ENCODE assay signal across 8 mouse cellular contexts in genomic region chr2:32852156-32852555, GRCm38 (mm10). TPM values are rescaled to one million over a fixed set of nuclear protein-coding genes. Genes with fewer than 3 reads are reported as not detected.
A peak's percentile ranks its signal among the peaks of the same experiment; 100 is the strongest.
DNase-seq lines count a peak whose midpoint lies in the region; ATAC-seq and TF ChIP-seq lines count a peak whose summit lies in the region.

No protein-coding gene starts in this region.

- DNase-seq in ovary, postnatal 14 days (ENCODE audit: low spot score), result peak; percentile 37
- DNase-seq in ovary, adult 18-20 months (ENCODE audit: low spot score), result no peak
- peak; percentile 62 for DNase-seq in hindbrain, embryonic 11.5 days (ENCODE audit: low spot score)
- peak; percentile 68 for DNase-seq in layer of hippocampus, adult 9-11 months
- no peak for DNase-seq in spleen, postnatal 14 days (ENCODE audit: low spot score in 2 of 2)

- no peak; the same call in none of the 2 replicates for TF ChIP-seq CTCF in cortical plate, adult 2 months (IDR thresholded peaks at IDR 0.05; ENCODE audit: extremely low read depth, insufficient read depth, low read length)
- TF ChIP-seq CTCF in small intestine, adult 2 months (IDR thresholded peaks at IDR 0.05; ENCODE audit: extremely low read depth, insufficient read length, insufficient replicate concordance, low read depth, low read length), result peak; percentile 37; the same call in 1 of the 2 replicates

- H3K4me2 ChIP-seq in hindbrain, embryonic 11.5 days (replicated peaks; ENCODE audit: low read depth, low read length), result no peak overlapping the region; the same call in 1 of the 2 replicates

- H3K9me3 ChIP-seq in hindbrain, embryonic 11.5 days (ENCODE audit: control insufficient read depth, low read length), result no peaks in the 10 kb centered on the region

- no peak overlapping the region for H3K9ac ChIP-seq in hindbrain, embryonic 11.5 days (ENCODE audit: low read depth, low read length)

- no peaks in the 10 kb centered on the region for H3K36me3 ChIP-seq in hindbrain, embryonic 11.5 days (ENCODE audit: control insufficient read depth, insufficient read depth, low read length)
- H3K36me3 ChIP-seq in small intestine, adult 2 months (ENCODE audit: control insufficient read depth, insufficient read depth, low read length), result no peaks in the 10 kb centered on the region

- H3K27ac ChIP-seq in cortical plate, adult 2 months (ENCODE audit: insufficient read depth, low read length), result no peak overlapping the region
- no peak overlapping the region for H3K27ac ChIP-seq in hindbrain, embryonic 11.5 days (ENCODE audit: low read depth, low read length)
- no peak overlapping the region for H3K27ac ChIP-seq in small intestine, adult 2 months (ENCODE audit: insufficient read depth, low read depth, low read length)

- 0 out of 2 replicates have a peak overlapping the region, but pooled peaks have one; percentile 0 for H3K4me3 ChIP-seq in cortical plate, adult 2 months (ENCODE audit: insufficient read depth, low read length)
- no peak overlapping the region for H3K4me3 ChIP-seq in hindbrain, embryonic 11.5 days (ENCODE audit: low read depth, low read length)
- no peak overlapping the region for H3K4me3 ChIP-seq in small intestine, adult 2 months (ENCODE audit: low read depth, low read length)

- H3K27me3 ChIP-seq in hindbrain, embryonic 11.5 days (ENCODE audit: control insufficient read depth, insufficient read depth, low read length), result peaks cover 8% of the 10 kb centered on the region
- no peaks in the 10 kb centered on the region for H3K27me3 ChIP-seq in small intestine, adult 2 months (ENCODE audit: control insufficient read depth, insufficient read depth, low read length)

- no peaks in the 10 kb centered on the region for H3K4me1 ChIP-seq in cortical plate, adult 2 months (ENCODE audit: control insufficient read depth, insufficient read depth, low read length)
- 0 out of 2 replicates have a peak, but pooled peaks cover 4% of the 10 kb centered on the region for H3K4me1 ChIP-seq in hindbrain, embryonic 11.5 days (replicated peaks; ENCODE audit: control insufficient read depth, insufficient read depth, low read length)
- H3K4me1 ChIP-seq in small intestine, adult 2 months (ENCODE audit: control insufficient read depth, insufficient read depth, insufficient read length, low read length), result no peaks in the 10 kb centered on the region

- no peak for ATAC-seq in hindbrain, embryonic 11.5 days (ENCODE audit: low FRiP score)
- peak; percentile 51; the same call in 1 of the 2 replicates for ATAC-seq in megakaryocyte-erythroid progenitor cell, adult 5-6 weeks (replicated peaks; ENCODE audit: low FRiP score, low TSS enrichment, poor library complexity, severe bottlenecking)

- peak; percentile 47; the same call in 1 of the 2 replicates for TF ChIP-seq POLR2A in cortical plate, adult 2 months (IDR thresholded peaks at IDR 0.05; ENCODE audit: extremely low read depth, insufficient read depth, low read length)
- no peak for TF ChIP-seq POLR2A in small intestine, adult 2 months (IDR thresholded peaks at IDR 0.05; ENCODE audit: low read depth, low read length)

- 4% methylated on average over 20 of the region's 20 CpGs for WGBS in hindbrain, embryonic 11.5 days
- WGBS in small intestine, adult 2 months, result 3% methylated on average over 20 of the region's 20 CpGs

RNA-seq across cellular contexts. Expression of gene Stxbp1, which starts 5.1 kb away (rescaled TPM):
- 709 and 713 TPM in 2 replicates for polyA plus RNA-seq in cortical plate, adult 2 months (2012; rRNA removed)
- polyA plus RNA-seq in hindbrain, embryonic 11.5 days (2014; fragmentation: Nextera tagmentation; extraction: Ambion mirVana), result 62.8 and 64.7 TPM in 2 replicates
- 30.2 and 47.7 TPM in 2 replicates for total RNA-seq in megakaryocyte-erythroid progenitor cell, adult 5-6 weeks (2014; fragmentation: Nextera tagmentation)
- total RNA-seq in megakaryocyte-erythroid progenitor cell, adult 5-6 weeks (2017), result 6.5 and 10.4 TPM in 2 replicates
- polyA plus RNA-seq in small intestine, adult 2 months (2012; rRNA removed), result 3.6 and 7.0 TPM in 2 replicates

RNA-seq across cellular contexts. Expression of gene Fam129b, which starts 23.8 kb away (rescaled TPM):
- 27.1 and 29.0 TPM in 2 replicates for polyA plus RNA-seq in cortical plate, adult 2 months (2012; rRNA removed)
- polyA plus RNA-seq in hindbrain, embryonic 11.5 days (2014; fragmentation: Nextera tagmentation; extraction: Ambion mirVana), result 11.6 and 13.1 TPM in 2 replicates
- 9.0 and 16.3 TPM in 2 replicates for total RNA-seq in megakaryocyte-erythroid progenitor cell, adult 5-6 weeks (2014; fragmentation: Nextera tagmentation)
- 13.8 TPM in 2 replicates for total RNA-seq in megakaryocyte-erythroid progenitor cell, adult 5-6 weeks (2017)
- 19.4 and 27.2 TPM in 2 replicates for polyA plus RNA-seq in small intestine, adult 2 months (2012; rRNA removed)

Comparison
In these comparisons a context has a peak if more than half of its experiments do, and no peak if none do; other contexts are left out.
1. DNase-seq: peak in ovary, postnatal 14 days (single experiment), hindbrain, embryonic 11.5 days (single experiment) and layer of hippocampus, adult 9-11 months (single experiment); none in ovary, adult 18-20 months (single experiment) and spleen, postnatal 14 days (0 of 2).
2. RNA of gene Stxbp1, which starts 5.1 kb away (polyA plus RNA-seq): 709 to 713 TPM in cortical plate, adult 2 months; 62.8 to 64.7 TPM in hindbrain, embryonic 11.5 days and 3.6 to 7.0 TPM in small intestine, adult 2 months; every median in the first group is over 10 times any median in the second.